In genomic region chr15:52899822-52900221, GRCm38 (mm10) we compare ENCODE assay signal across 29 mouse cellular contexts.
DNase-seq lines count a peak whose midpoint lies in the region; ATAC-seq and TF ChIP-seq lines count a peak whose summit lies in the region.
"Had no signal": no experiment of that assay in that cellular context is flagged by ENCODE, and none has a peak within 500 bp of the region (broad histone marks: within the 10 kb centered on the region; RNA-seq: fewer than 3 reads in every experiment).

No protein-coding gene starts in this region.

- ATAC-seq in inflammation-experienced regulatory T-cells, adult 6 months, result peak; percentile 86
- ATAC-seq: forebrain, embryonic 14.5 days; hindbrain, postnatal 0 days; intestine, postnatal 0 days had no signal

- H3K27ac ChIP-seq in thymus, adult 2 months (ENCODE audit: control insufficient read depth, insufficient read depth, low read length), result no peak overlapping the region
- H3K27ac ChIP-seq in MEL (ENCODE audit: control insufficient read depth, low read depth, low read length), result no peak overlapping the region
- H3K27ac ChIP-seq: hindbrain, embryonic 12.5 days; hindbrain, postnatal 0 days; left cerebral cortex, adult 2 months; limb, embryonic 12.5 days; liver, embryonic 15.5 days; midbrain, embryonic 12.5 days; neural tube, embryonic 15.5 days; stomach, postnatal 0 days had no signal

- peaks cover 4% of the 10 kb centered on the region for H3K4me1 ChIP-seq in thymus, adult 2 months (replicated peaks; ENCODE audit: control insufficient read depth, insufficient read depth, low read length)
- H3K4me1 ChIP-seq in MEL (ENCODE audit: control insufficient read depth in 1 of 2, insufficient read depth in 2 of 2, low read length in 2 of 2), result no peaks in the 10 kb centered on the region
- H3K4me1 ChIP-seq: hindbrain, embryonic 12.5 days; limb, embryonic 12.5 days; liver, embryonic 15.5 days; midbrain, embryonic 12.5 days; neural tube, embryonic 15.5 days had no signal

- TF ChIP-seq POLR2A in thymus, adult 2 months (IDR thresholded peaks at IDR 0.05; ENCODE audit: control insufficient read depth, extremely low read depth, insufficient read depth, low read length, poor library complexity), result no peak
- no peak for TF ChIP-seq POLR2A in MEL (IDR thresholded peaks at IDR 0.05; ENCODE audit: control insufficient read depth in 1 of 2, insufficient read depth in 1 of 2, low read depth in 1 of 2, low read length in 2 of 2, poor library complexity in 1 of 2)

- 15% methylated on average over 3 of the region's 3 CpGs for WGBS in thymus, adult 2 months

- no peak overlapping the region for H3K4me3 ChIP-seq in thymus, adult 2 months (ENCODE audit: control insufficient read depth, insufficient read depth, low read length)
- H3K4me3 ChIP-seq in MEL (ENCODE audit: control insufficient read depth in 1 of 2, insufficient read depth in 1 of 2, low read depth in 2 of 2, low read length in 2 of 2), result no peak overlapping the region
- H3K4me3 ChIP-seq: hindbrain, embryonic 12.5 days; left cerebral cortex, adult 2 months; limb, embryonic 12.5 days; liver, embryonic 15.5 days; midbrain, embryonic 12.5 days; neural tube, embryonic 15.5 days had no signal

- DNase-seq in thymus, adult 2 months, result peak; percentile 7
- DNase-seq in thymus, postnatal 4 days, result no peak
- DNase-seq in MEL (ENCODE audit: low read depth, low spot score) (no peak), adipocyte (ENCODE audit: low spot score) (no peak)
- DNase-seq in retina, postnatal 1 day, result no peak
- DNase-seq in right cerebral cortex, postnatal 10 days (ENCODE audit: low spot score in 2 of 2), result no peak
- DNase-seq: adrenal gland, adult 8-10 months; cerebellum, adult 2 months; cerebellum, postnatal 14 days; gastrocnemius, postnatal 25 days; heart, adult 11 months; heart, postnatal 36 days; kidney, adult 9 months; kidney, postnatal 14 days; lung, embryonic 14.5 days; lung, postnatal 14 days; spleen, adult 18-20 months had no signal

- no peak for TF ChIP-seq CTCF in thymus, adult 2 months (IDR thresholded peaks at IDR 0.05; ENCODE audit: borderline replicate concordance, control insufficient read depth, extremely low read depth, insufficient read depth, low read length, poor library complexity)
- TF ChIP-seq CTCF in MEL (IDR thresholded peaks at IDR 0.05 in 2 of 3, conservative IDR thresholded peaks at IDR 0.05 in 1 of 3; ENCODE audit: control insufficient read depth in 1 of 3, insufficient read depth in 1 of 3, low read depth in 2 of 3, low read length in 3 of 3, poor library complexity in 1 of 3, severe bottlenecking in 1 of 3), result no peak

- no peak for TF ChIP-seq RAD21 in MEL (IDR thresholded peaks at IDR 0.05; ENCODE audit: low read depth, low read length)

- no peaks in the 10 kb centered on the region for H3K9me3 ChIP-seq in MEL (replicated peaks; ENCODE audit: insufficient read depth, low read length)
- H3K9me3 ChIP-seq: G1E; hindbrain, embryonic 12.5 days; limb, embryonic 12.5 days; liver, embryonic 15.5 days; midbrain, embryonic 12.5 days; neural tube, embryonic 15.5 days had no signal

- no peaks in the 10 kb centered on the region for H3K36me3 ChIP-seq in thymus, adult 2 months (ENCODE audit: control insufficient read depth, insufficient read depth, low read length)
- H3K36me3 ChIP-seq in MEL (ENCODE audit: control insufficient read depth in 1 of 2, insufficient read depth in 2 of 2, low read length in 2 of 2), result no peaks in the 10 kb centered on the region; a peak in 1 of 4 replicates
- H3K36me3 ChIP-seq: G1E; hindbrain, embryonic 12.5 days; limb, embryonic 12.5 days; liver, embryonic 15.5 days; midbrain, embryonic 12.5 days; neural tube, embryonic 15.5 days had no signal

- no peak overlapping the region for H3K9ac ChIP-seq in MEL (ENCODE audit: control insufficient read depth, low read depth, low read length, poor library complexity, severe bottlenecking)
- H3K9ac ChIP-seq: hindbrain, embryonic 12.5 days; limb, embryonic 12.5 days; liver, embryonic 15.5 days; lung, embryonic 14.5 days; midbrain, embryonic 12.5 days; neural tube, embryonic 15.5 days had no signal

- no peaks in the 10 kb centered on the region for H3K27me3 ChIP-seq in thymus, adult 2 months (ENCODE audit: control insufficient read depth, insufficient read depth, low read length)
- no peaks in the 10 kb centered on the region for H3K27me3 ChIP-seq in MEL (ENCODE audit: control insufficient read depth in 1 of 2, insufficient read depth in 2 of 2, low read length in 2 of 2)
- H3K27me3 ChIP-seq: hindbrain, embryonic 12.5 days; limb, embryonic 12.5 days; liver, embryonic 15.5 days; midbrain, embryonic 12.5 days; neural tube, embryonic 15.5 days had no signal

- no peak for TF ChIP-seq EP300 in MEL (IDR thresholded peaks at IDR 0.05; ENCODE audit: low read depth in 1 of 2, low read length in 2 of 2)

- H3K79me2 ChIP-seq in MEL (ENCODE audit: control insufficient read depth, insufficient read depth, low read length, poor library complexity), result no peaks in the 10 kb centered on the region

TF ChIP-seq in MEL, 35 proteins besides CTCF, POLR2A, EP300 and RAD21:
- no peak for TF ChIP-seq POLR2AphosphoS5 (IDR thresholded peaks at IDR 0.05; ENCODE audit: borderline replicate concordance, low read depth, low read length)
- TF ChIP-seq TCF12 (IDR thresholded peaks at IDR 0.05; ENCODE audit: low read depth, low read length), result peak; percentile 22; the same call in 1 of the 2 replicates
